Mouse (Mus musculus) heart, postnatal 10 days (tissue): ENCODE results near the gene Gadl1. TPM values are rescaled to one million over a fixed set of nuclear protein-coding genes. Genes with fewer than 3 reads are reported as not detected.
A peak's percentile ranks its signal among the peaks of the same experiment; 100 is the strongest.

Experiments used
- DNase-seq, 2 experiments: peaks; one replicate each; pipeline ENCODE4 v3.0.0; 2021
- intact Hi-C: fragments of 180-260 bp; cut with DNase I; formaldehyde crosslinking; loops from one replicate; pipeline ENCODE4 v1.15.1; 2025
- total RNA-seq, 2 experiments: library from RNA; stranded (reverse); gene quantifications; 2 replicates each; pipeline ENCODE4 v1.2.3; 2021

Gene Gadl1
- under 1 TPM; 0.12 to 0.67 TPM for total RNA-seq

DNA sequence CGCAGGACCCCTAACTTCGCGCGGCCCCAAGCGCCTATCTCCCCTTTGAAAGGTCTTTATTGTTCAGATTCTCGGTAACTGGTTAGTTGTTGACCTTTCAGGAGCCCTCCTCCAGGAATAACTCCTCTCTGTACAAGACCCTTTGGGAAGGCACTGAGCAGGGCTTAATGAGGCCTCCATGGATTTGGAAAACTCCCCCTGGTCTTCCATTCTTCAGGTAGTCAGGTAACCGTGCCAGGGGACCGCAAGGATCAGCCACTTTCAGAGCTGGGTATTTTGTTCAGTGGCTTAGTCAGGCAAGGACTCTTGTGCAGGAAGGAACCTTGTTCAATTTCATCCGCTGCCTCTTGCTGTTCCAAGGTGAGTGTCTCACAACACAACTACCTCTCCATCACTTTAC is at the start of gene Gadl1:
Gene Gadl1, plus strand, starts transcription at position 301 of the 400 bp plus-strand sequence.
- DNase-seq, result no peak
- intact Hi-C loops, result no loop called here

DNA sequence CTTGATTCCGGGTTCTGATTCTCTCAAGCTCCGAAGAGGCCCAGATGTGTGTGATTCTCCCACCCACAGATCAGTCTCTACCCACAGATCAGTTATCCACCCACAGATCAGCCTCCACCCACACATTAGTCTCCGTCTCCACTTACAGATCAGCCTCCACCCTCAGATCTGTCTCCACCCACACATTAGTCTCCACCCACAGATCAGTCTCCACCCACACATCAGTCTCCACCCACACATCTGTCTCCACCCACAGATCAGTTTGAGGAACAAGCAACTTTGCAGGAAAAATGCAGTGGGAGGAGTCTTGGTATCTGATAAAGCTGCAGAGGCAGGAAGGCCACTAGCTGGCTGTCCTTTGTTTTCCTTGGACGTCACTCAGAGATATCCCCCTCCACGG is 46.5 kb upstream of the Gadl1 start:
- DNase-seq, result no peak
- intact Hi-C loops, result no loop called here

DNA sequence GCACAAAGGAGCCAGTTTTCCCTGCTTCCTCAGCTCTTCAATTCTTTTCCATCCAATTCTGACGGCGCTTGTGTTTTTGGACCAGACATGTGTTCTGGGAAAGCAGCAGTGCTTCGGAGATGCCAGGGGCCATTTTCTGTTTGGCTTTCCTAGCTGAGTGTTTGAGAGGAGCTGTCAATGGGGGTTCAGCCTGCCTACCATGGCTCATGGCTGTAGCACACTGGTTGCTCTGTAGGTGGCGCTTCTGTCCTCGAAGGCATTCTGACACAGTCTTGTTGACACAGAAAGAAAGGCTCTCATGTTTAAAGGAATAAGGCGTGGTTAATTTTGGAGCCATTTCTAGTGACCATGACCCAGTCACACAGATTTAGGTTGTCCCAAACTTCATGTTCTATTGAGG is 45.9 kb upstream of the Gadl1 start:
- DNase-seq, result peak in 1 of 2 experiments; percentile 18
- intact Hi-C loops, result no loop called here

DNA sequence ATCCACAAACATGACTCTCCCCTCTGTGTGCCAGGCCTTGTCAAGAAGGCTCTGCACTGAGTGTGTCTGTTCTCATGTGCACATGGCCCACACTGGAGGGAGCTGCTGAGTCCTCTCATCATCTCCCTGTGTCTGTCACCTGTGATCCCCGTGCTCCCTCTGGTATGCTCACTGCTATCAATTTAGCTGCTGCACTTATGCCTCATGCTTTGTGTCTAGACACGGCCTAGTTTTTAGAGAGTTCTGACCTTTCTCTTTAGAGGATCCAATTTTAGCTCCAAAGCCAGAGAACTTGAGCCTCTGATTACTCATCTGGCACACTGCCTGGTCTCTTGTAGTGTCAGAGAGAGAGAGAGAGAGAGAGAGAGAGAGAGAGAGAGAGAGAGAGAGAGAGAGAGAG is 42.0 kb upstream of the Gadl1 start:
- DNase-seq, result peak; percentile 84 to 85
- intact Hi-C loops, result loop anchor here (2.0 kb wide), 1 partner anchor 174 kb away; no protein-coding TSS in a partner anchor

DNA sequence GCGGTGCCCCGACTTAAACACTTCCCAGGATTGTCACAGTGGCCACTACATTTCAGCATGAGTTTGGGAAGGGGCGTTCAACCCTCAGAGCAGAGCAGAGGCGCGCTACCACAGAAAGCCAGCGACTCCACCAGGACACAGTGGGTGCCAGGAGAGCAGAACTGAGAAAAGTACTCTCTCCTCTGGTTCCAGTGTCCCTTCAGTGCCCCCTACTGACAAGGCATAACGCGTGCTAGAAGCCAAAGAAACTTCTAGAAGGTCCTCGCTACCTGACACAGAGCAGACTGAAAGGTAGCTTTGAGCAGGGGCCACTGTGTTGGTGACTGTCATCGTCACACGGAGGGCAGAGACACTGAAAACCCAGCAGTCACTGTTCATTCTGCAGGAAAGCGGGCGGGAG is 39.1 kb upstream of the Gadl1 start:
- peak; percentile 9 to 30 for DNase-seq

DNA sequence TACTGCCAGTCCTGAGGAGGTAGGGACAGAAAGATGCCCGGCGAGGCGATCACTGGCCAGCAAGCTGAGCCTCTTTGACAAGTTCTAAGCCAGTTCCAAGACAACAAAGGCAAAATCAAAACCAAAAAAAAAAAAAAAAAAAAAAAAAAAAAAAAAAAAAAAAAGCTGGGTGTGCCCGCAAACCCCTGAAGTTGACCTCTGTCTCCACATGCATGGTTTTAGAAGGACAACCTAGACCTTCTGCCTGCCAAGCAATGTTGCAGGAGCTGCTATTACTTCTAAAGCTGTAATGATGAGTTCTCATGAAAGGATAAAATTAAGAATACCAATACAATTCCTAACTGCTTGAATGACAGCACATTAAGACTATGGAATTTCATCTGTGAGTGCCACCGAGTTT is 38.6 kb upstream of the Gadl1 start:
- intact Hi-C loops, result no loop called here
- DNase-seq, result no peak

More for the DNA sequence above, 39.1 kb upstream of the Gadl1 start:
- intact Hi-C loops, result no loop called here

DNA sequence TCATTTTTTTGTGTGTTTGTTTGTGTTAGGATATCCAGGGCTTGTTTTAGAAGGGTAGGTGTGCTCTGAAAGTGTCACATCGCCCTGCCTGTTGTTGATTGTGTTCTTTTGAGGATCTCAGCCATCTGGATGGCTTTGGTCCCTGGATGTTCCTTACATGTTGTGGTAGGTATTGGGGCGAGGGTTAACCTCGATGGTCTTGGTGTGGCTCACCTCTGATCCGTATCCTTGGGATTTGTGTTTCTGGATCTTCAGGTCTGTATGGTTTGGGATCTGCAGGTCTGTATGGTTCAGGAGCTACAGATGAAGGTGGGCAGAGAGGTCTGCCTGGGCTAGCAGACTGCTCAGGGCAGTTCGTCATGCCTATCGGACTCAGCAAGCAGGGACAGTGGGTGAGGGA is 28.8 kb upstream of the Gadl1 start:
- DNase-seq, result no peak
- intact Hi-C loops, result no loop called here

DNA sequence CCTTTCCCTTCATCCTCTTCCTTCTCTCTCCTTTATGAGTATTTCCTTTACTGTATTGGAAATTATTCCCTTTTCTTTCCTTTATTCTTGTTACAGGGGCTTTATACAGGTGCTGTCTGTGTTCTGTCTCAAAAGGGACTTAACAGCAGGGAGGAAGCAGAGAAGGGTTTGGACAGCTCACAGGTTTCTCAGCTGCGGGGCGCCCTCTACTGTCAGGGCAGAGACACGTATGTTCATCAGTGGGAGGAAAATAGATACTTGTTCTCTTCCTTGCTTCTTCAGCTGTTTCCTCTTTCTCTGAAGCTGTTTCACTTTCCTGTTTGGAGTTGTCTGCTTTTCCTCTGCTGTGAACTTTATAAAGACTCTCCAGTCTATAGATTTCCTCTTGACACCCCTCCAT is 28.1 kb upstream of the Gadl1 start:
- intact Hi-C loops, result no loop called here
- peak; percentile 19 to 34 for DNase-seq

DNA sequence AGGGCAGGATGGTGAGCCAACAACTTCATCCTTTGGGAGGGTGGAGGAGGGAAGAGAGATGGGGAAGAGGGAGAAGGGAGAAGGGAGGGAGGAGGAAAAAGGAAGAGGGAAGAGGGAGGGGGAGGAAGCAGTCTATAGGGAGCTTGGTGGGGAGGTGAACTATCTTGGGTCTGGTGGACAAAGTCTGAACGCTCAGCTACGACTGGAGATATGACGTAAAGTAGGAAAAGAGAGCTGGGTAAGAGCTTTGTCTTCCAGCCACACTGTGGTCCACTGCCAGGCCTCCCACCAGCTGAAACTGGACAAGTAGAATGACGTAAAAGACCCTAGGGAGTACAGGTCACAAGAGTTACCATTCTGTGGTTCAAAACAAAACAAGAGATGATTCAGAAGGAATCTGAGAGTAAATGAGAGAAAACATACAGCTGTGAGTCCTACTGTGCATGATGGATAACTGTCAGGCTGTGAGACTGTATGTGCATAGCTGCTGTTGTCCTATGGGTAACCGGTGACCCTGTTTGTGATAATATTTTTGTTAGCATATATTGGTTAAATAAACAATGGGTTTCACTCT is 26.5 kb upstream of the Gadl1 start:
- intact Hi-C loops, result no loop called here
- no peak for DNase-seq

DNA sequence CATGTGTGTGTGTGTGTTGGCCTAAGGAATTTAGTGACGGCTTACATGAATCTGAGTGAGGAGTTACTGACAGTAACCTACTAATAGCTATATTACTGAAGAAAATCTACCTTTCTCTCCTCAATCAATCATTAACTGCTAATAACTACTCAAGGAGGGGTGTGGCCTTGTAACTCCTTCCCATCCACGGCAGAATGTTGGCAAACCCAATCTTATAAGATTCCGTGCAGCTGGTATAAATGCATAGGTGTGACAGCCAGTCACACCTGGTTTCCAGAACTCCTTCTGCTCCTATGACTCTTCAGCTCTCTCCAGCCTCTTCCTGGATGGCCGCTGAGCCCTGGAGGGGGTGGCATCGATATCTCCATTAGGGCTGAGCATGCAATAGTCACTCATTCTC is 25.8 kb upstream of the Gadl1 start:
- intact Hi-C loops, result no loop called here
- DNase-seq, result no peak

DNA sequence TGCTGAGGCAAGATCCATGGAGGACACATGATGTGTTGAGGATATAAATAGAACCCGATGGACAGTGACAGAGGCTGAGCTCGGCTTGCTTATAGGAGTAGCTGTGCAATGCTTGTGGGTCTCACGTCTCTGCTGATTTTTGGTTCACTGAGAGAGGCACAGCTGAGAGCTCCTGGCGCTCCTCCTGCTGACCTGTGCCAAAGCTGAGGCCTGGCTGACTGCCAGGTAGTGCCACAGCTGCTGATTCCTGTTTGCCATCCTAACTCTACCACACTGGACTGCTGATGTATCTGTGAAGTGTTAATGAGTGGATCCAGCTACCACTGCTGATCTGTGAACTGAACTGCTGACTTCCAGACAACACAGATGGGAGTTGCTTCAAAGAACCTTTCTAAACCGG is 21.7 kb upstream of the Gadl1 start:
- intact Hi-C loops, result no loop called here
- DNase-seq, result no peak

DNA sequence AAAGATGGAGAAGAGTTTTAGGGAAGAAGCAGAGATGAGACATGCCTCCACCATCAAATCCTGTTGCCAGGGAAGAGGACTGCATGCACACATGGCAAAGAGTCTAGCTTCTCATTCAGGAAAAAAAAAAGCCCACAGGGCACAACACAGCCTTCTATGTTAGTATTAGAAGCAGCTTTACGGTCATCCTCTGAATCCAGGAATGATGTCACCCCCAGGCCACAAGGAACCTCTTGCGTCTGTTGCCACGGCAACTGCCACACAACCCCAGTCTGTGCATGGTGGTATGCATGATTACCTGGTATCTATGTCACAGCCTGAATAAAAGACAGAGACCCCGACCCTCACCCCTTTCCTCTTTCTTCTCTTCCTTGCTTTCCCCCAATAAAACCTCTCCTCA is 16.1 kb upstream of the Gadl1 start:
- intact Hi-C loops, result no loop called here

DNA sequence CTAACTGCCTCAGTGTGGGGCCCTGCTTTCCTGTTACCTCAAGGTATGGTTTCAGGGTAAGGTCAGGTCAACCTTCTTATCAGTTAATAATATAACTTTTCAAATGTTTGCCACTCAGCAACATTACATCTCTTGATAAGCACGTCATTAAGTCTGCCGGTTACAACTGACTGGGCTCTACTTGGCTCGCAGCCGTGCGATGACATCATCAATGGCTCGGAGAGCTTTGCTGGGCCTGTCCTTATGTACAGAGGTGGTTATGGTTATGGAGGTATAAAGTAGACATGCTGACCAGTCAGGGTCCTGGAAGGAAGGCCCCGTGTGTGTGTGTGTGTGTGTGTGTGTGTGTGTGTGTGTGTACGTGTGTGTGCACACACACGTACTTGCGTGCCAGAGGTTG is 15.3 kb upstream of the Gadl1 start:
- DNase-seq, result peak; percentile 55
- intact Hi-C loops, result no loop called here

More for the DNA sequence above, 16.1 kb upstream of the Gadl1 start:
- no peak for DNase-seq

DNA sequence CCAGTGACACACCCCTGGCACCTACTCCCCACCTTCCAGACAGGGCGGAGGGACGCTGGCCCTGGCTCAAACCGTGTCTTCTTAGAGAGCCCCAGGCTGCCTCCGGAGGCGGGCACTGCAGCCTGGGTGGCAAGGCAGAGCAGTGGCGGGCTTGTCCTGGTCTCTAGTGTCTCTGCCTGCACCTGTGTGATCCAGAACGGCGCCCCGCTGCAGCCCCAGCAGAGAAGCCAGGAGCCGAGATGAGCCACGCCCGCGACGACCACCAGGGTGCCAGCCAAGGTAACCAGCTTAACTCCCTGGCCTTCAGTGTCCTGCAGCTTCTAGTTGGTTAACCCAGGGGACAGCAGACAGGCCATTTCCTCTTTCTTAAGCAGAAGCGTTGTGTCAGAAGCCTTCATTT is 930 bp upstream of the Gadl1 start:
- DNase-seq, result no peak

DNA sequence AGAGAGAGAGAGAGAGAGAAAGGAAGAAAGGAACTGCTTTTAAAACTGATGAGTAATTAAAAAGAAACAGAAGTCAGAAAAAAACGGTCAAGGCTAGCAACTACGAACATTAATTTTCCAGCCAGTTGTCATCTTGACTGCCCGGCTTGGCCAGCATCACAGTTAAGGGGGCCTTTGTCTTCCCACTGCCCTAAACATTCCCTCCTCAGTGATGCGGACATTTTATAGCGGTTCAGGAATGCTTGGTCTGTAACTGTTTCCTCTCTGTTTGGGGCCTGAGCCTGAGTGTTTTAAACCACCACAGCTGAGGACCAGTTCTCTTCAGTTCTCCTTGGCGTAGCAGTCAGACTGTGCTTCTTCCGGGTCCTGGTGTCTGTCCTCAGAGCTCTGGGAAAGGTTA is 4.8 kb downstream of the Gadl1 start:
- intact Hi-C loops, result no loop called here
- no peak for DNase-seq

More for the DNA sequence above, 930 bp upstream of the Gadl1 start:
- intact Hi-C loops, result no loop called here

DNA sequence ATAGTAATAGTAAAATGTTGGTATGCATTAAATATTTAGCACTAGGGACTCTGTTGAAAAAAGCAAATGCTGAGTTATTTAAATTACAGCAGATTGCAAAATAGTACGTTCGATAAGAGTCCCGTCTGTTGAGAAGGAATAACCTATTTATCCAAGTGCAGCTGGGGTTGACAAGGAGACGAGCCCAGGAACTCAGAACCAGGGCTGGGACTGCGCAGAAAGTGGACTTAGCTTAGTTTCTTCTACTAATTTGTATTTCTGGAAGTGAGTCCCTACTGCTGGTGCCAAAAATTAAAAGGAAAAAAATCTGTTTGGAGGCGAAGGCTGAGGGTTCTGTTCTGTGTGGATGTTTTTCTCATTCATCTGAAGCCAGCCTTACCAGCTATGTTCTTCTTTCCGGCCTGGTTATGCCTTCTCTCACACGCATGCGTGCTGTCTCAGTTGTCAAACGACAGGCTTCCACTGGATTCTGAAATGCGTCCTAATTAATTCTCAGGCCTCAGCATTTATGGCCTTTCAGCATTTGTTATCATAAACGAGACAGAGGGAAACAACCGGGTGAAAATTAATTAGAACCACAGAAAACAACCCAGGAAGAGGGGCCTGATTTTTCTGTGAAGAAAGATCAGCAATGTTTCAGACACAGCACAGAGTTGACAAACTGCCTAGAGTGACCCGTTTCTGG is 6.5 kb downstream of the Gadl1 start:
- intact Hi-C loops, result no loop called here
- DNase-seq, result no peak

DNA sequence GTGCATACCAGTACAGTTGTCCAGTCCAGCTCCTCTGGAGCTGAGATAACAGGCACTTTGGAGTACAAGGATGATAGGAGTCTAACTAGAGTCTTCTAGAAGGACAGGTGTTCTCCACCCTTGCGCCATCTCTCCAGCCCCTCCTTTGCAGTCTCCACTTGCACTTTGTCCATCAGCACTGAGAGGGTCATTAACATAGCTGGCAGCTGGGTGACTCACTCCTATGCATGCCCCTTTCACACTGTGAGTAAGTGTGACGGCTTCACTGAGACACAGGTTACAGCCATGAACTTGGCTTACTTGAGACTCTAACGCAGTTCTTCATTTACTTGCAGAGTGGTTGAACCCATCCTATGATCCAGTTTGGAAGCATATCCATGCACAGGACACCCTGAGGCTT is 10.5 kb downstream of the Gadl1 start:
- intact Hi-C loops, result no loop called here
- no peak for DNase-seq

DNA sequence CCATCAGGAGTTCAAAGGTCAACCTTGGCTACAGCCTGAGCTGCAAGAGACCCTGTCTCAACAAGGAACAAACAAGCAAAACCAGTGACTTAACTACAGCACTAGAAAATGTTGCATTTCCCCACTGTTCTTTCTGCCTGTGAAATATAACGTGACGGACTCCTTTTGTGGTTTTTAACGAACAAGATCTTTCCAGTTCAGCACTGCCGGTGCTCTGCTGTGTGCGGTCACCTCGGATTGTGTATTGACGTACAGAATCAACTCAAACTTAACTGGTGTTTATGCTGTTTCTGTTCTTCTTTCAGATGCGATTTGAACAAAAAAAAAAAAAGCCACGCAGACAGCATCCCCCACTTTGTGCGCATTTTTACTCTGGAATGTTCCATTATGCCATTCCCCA is 13.4 kb downstream of the Gadl1 start:
- intact Hi-C loops, result no loop called here
- no peak for DNase-seq

DNA sequence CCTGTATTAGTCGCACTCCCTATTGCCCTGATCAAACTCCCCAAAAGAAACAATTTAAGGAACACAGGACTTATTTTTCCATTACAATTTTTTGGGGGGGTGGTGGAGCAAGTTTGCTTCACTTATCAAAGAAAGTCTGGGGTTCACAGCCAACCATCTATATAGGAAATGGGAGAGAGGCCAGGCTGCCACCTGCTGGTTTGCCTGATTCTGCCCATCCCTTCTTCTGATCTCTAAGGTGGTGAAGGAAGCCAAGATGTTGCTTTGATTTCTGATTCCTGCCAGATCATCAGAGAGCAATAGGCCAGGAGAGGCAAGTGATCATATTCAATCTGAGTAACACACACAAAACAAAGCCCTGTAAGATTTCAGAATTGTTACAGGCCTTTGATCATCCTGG is 14.8 kb downstream of the Gadl1 start:
- intact Hi-C loops, result no loop called here
- no peak for DNase-seq

DNA sequence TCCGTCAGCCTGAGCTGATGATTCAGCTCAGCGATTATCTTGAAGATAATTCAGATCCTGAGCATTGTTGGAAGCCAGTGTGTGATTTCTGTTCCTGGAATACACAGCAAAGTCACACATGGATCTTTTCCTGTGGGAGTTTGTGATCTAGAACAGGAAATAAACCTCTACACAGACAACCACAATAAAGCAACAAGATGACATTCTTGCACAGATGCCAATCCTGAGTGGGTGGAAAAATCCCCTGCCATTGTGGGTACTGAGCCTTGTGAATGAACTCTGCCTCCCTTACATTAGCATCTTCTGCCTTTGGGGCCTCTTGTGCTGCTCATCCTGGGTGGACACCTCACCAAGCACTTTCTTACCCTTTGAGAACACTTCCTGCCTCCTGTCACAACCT is 22.5 kb downstream of the Gadl1 start:
- intact Hi-C loops, result no loop called here
- DNase-seq, result no peak

DNA sequence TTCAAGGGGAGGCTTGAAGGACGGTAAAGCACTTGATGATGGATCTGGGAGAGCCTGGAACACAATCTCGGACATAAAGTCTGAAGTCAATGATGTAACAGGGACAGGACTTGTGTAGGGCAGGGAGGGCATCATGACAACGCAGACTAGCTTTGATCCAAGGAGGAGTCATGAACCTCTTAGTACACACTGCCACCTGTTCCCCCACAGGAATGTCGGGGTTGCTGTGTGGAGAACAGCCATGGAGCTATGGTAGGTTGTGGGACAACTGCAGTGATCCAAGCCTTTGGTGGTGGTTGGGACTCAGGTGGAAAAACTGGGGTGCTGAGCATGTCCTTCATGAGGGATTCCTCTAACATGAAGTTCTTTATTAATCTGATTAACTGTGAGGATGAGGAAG is 23.5 kb downstream of the Gadl1 start:
- no peak for DNase-seq
- intact Hi-C loops, result no loop called here

DNA sequence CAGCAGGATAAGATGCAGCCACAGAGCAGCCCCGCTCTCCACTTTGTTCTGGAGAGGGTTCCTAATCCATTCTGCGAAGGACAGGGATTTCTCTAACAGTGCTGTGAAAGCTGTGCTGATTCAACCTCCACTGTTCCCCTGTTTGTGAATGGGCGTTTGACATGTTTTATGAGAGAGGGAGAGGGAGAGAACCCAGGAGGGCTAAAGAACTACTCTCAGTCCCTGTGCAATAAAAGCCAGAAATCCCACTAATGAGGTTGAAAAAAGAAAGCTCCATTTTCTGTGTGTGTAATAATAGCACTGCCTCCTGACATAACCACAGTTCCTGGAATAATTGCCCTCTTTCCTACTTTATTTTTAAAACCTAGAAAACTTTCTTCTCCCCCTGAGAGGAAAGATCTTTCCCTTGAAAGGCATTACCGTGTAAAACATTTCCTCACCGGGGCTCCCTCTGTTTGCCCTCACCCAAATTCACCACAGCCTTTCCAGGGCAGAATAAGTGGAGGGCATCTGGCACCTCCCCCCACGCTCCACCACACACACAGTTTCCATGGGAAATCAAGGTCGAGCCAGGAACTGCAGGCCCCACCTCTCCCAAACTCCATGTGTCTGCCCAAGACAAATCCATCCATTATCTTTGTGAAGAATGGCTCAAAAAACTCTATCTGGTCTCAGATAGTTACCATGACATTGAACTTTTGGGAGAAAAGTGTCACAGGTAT is 24.1 kb downstream of the Gadl1 start:
- no peak for DNase-seq
- intact Hi-C loops, result no loop called here
